Mouse (Mus musculus): ENCODE data around the gene Tox2. TPM values are rescaled to one million over a fixed set of nuclear protein-coding genes. Genes with fewer than 3 reads are reported as not detected.

The Tox2 gene
- total RNA-seq, 2 experiments from 2014 or later, result 1.0 to 1.4 TPM

GRCm38 (mm10) chr2:163252645-163253044, 49.7 kb downstream of the Tox2 start:
- no peak for DNase-seq
- intact Hi-C loops (cut with DNase I), result no loop called here

- intact Hi-C loops (cut with DNase I), result no loop called here
- DNase-seq, result no peak
These were observed 50.5 kb downstream of the Tox2 start for GRCm38 (mm10) chr2:163253248-163254099.

GRCm38 (mm10) chr2:163254228-163254627, 51.3 kb downstream of the Tox2 start:
- intact Hi-C loops (cut with DNase I), result no loop called here

GRCm38 (mm10) chr2:163256765-163257164, 53.8 kb downstream of the Tox2 start:
- no peak for DNase-seq
- intact Hi-C loops (cut with DNase I), result loop anchor here (5.0 kb wide), 1 partner anchor 66 kb away; no protein-coding TSS in a partner anchor

More at GRCm38 (mm10) chr2:163254228-163254627, 51.3 kb downstream of the Tox2 start:
- no peak for DNase-seq

GRCm38 (mm10) chr2:163261362-163262054, 58.6 kb downstream of the Tox2 start:
- intact Hi-C loops (cut with DNase I), result no loop called here
- no peak for DNase-seq

- intact Hi-C loops (cut with DNase I), result no loop called here
- DNase-seq, result no peak
These were observed 59.1 kb downstream of the Tox2 start for GRCm38 (mm10) chr2:163262055-163262420.

- intact Hi-C loops (cut with DNase I), result no loop called here
- DNase-seq, result no peak
These were observed 64.2 kb downstream of the Tox2 start for GRCm38 (mm10) chr2:163267097-163267496.

GRCm38 (mm10) chr2:163271581-163272492, 68.9 kb downstream of the Tox2 start:
- no peak for DNase-seq
- intact Hi-C loops (cut with DNase I), result loop anchor here (5.0 kb wide), 1 partner anchor 130 kb away; no protein-coding TSS in a partner anchor

- intact Hi-C loops (cut with DNase I), result loop anchor here (5.0 kb wide), 1 partner anchor 128 kb away; no protein-coding TSS in a partner anchor
These were observed 70.9 kb downstream of the Tox2 start for GRCm38 (mm10) chr2:163273815-163274214.

GRCm38 (mm10) chr2:163275986-163276385, 73.1 kb downstream of the Tox2 start:
- intact Hi-C loops (cut with DNase I), result no loop called here
- DNase-seq, result no peak

More at GRCm38 (mm10) chr2:163273815-163274214, 70.9 kb downstream of the Tox2 start:
- DNase-seq, result peak in 1 of 2 experiments; percentile 16

GRCm38 (mm10) chr2:163277979-163278378, 75.1 kb downstream of the Tox2 start:
- intact Hi-C loops (cut with DNase I), result no loop called here
- DNase-seq, result no peak

GRCm38 (mm10) chr2:163280636-163281322, 77.9 kb downstream of the Tox2 start:
- intact Hi-C loops (cut with DNase I), result no loop called here

GRCm38 (mm10) chr2:163284856-163285255, 81.9 kb downstream of the Tox2 start:
- DNase-seq, result no peak
- intact Hi-C loops (cut with DNase I), result loop anchor here (5.0 kb wide), 1 partner anchor 117 kb away; no protein-coding TSS in a partner anchor

More at GRCm38 (mm10) chr2:163280636-163281322, 77.9 kb downstream of the Tox2 start:
- DNase-seq, result no peak

GRCm38 (mm10) chr2:163285335-163285734, 82.4 kb downstream of the Tox2 start:
- intact Hi-C loops (cut with DNase I), result loop anchor here (5.0 kb wide), 1 partner anchor 117 kb away; no protein-coding TSS in a partner anchor
- no peak for DNase-seq

- DNase-seq, result peak; percentile 9 to 12
- intact Hi-C loops (cut with DNase I), result loop anchor here (5.0 kb wide), 1 partner anchor 117 kb away; no protein-coding TSS in a partner anchor
These were observed 82.8 kb downstream of the Tox2 start for GRCm38 (mm10) chr2:163285762-163286161.

- intact Hi-C loops (cut with DNase I), result loop anchor here (5.0 kb wide), 1 partner anchor 113 kb away; no protein-coding TSS in a partner anchor
- peak in 1 of 2 experiments; percentile 22 for DNase-seq
These were observed 86.0 kb downstream of the Tox2 start for GRCm38 (mm10) chr2:163288881-163289379.

- intact Hi-C loops (cut with DNase I), result no loop called here
- DNase-seq, result no peak
These were observed 94.2 kb downstream of the Tox2 start for GRCm38 (mm10) chr2:163296999-163297630.
